Mouse (Mus musculus) cortical plate, adult 2 months (tissue): ENCODE results near the gene Gm43951. TPM values are rescaled to one million over a fixed set of nuclear protein-coding genes. Genes with fewer than 3 reads are reported as not detected.

Source experiments
- H3K27ac ChIP-seq: fragments of 200-500 bp; 2 replicates; pipeline ENCODE4 v1.5.1; 2012; ENCODE audit warnings: low read length, control low read depth, inconsistent platforms; ENCODE audit not compliant: insufficient read depth
- H3K4me1 ChIP-seq: fragments of 200-500 bp; 2 replicates; pipeline ENCODE4 v1.6.1; 2011; ENCODE audit warnings: low read length; ENCODE audit not compliant: control insufficient read depth, insufficient read depth
- H3K4me3 ChIP-seq: fragments of 200-500 bp; 2 replicates; pipeline ENCODE4 v1.5.1; 2011; ENCODE audit warnings: mild to moderate bottlenecking, low read length, control low read depth; ENCODE audit not compliant: insufficient read depth
- CTCF ChIP-seq: fragments of 200-500 bp; IDR thresholded peaks from 2 replicates; pipeline ENCODE4 v1.5.1; 2011; ENCODE audit warnings: mild to moderate bottlenecking, control low read depth, low read length; ENCODE audit not compliant: insufficient read depth; ENCODE audit errors: extremely low read depth
- POLR2A ChIP-seq: fragments of 200-500 bp; IDR thresholded peaks from 2 replicates; pipeline ENCODE4 v1.6.1; 2011; ENCODE audit warnings: mild to moderate bottlenecking, low read length, control low read depth; ENCODE audit not compliant: insufficient read depth; ENCODE audit errors: extremely low read depth
- polyA plus RNA-seq: library from polyadenylated mRNA; depleted of rRNA; stranded (reverse); fragments of >200 nt; gene quantifications from 2 replicates; pipeline ENCODE4 v1.2.3, GENCODE M21; 2012; rRNA removed

The Gm43951 gene
- polyA plus RNA-seq = 7.0 and 8.0 TPM in 2 replicates

DNA sequence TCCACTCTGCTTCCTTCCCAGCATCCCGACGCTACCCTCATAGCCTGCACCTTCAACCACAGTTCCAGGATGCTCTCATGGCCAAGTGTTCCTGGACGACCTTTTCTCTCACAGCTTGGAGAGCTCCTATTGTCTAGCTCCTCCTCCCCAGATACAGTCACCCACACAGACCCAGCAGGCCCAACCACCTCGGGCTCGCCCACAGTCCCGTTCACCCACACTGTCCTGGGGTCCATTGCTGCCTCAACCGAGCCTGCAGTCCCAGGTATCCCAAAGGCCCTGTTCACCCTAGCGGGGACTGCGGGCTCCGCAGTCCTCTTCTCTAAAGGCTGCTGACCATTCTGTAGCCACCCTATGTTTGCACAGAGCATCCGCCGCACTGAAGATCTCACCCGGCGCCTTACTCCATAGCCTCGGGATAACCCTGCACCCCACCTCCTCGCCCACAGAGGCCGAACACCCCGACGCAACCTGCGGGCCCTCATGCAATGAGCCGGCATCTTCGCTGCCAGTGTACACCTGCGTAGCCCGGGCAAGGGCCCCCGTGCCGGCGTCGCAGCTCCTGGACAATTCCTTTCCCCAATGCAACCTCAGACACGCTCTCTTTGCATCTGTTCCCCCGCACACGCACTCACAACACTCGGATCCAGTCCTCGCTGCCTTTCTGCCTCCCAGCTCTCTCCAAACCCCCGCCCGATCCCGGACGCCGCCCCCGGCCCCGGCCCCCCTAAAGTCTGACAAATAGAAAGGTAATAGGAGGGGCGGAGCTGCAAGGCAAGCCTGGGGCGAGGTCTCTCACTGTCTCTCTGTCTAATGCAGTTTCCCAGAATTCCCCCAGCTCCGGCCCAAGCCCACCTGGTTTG, at the start of gene Gm43951:
TSS of gene Gm43951 (minus strand) at position 500 of the 863 bp plus-strand sequence.
- H3K4me3 ChIP-seq = peak within 1 kb of the TSS; percentile 90
- peak within 1 kb of the TSS; percentile 66 for H3K27ac ChIP-seq
- TF ChIP-seq CTCF = no peak
- TF ChIP-seq POLR2A = 0 out of 2 replicates have a peak, but pooled peaks have one; percentile 6
- H3K4me1 ChIP-seq = peaks cover 4% of the 10 kb centered on the region

DNA sequence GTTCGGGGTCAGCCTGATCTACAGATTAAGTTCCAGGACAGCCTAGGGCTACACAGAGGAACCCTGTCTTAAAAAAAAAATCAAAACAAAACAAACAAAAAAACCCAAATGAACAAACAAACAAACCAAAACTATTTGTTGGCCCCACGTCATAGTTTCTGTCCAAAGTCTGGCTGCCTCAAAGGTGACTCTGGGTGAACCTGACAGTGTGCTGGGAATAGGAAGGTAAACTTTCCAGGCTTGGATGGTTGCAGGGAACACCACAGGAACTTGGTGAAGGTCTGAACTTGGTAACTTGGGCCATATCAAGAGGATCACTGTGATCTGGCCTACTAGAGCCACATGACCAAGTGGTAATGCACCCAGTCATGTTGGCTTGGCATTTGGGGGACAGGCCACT, 49.8 kb upstream of the Gm43951 start:
- H3K4me1 ChIP-seq = no peaks in the 10 kb centered on the region
- H3K4me3 ChIP-seq = no peak overlapping the region
- TF ChIP-seq CTCF (no peak), POLR2A (no peak)
- no peak overlapping the region for H3K27ac ChIP-seq

DNA sequence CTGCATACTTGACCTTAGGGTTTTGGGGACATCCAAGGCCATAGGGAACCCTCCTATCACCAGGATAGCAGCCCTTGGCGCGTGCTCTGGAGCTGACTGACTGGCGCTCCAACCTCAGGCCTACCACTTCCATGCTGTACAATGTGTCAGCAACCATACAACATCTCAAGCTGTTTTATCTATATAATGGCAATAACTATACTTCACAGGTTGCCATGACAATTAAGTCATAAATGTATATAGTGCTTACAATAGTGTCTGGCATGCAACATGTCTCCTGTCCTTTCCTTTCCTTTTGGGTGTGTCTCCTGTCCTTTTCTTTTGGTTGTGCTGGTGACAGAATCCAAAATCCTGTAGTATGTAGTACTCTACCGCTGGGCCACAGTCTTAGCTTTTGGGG, 49.0 kb upstream of the Gm43951 start:
- no peaks in the 10 kb centered on the region for H3K4me1 ChIP-seq
- H3K27ac ChIP-seq = no peak overlapping the region
- no peak overlapping the region for H3K4me3 ChIP-seq
- TF ChIP-seq POLR2A (no peak), CTCF (no peak)

DNA sequence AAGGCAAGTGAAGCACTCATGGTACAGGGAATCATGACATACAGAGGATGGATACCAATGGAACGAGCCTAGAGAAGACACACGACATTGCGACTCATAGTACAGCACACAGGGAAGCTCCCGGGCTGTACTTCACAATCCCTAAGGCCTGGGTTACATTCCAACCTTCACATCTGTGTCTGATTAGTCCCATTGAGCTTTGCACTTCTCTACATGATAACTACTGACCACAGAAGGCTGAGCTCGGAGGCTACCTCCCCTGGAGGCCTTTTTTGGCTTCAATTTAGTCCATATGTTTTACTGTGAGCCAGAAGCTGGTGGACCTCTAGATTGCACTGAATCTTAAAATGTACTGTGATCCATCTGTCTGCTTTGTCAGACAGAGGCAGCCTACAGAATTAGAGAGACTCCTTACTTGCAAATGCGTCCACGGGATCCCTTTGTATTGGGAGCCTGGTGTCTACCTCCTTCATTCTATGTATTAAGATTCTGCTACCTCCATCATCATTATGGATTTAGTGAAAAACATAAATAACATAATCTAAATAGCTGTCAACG, 38.6 kb upstream of the Gm43951 start:
- no peak overlapping the region for H3K4me3 ChIP-seq
- no peak for TF ChIP-seq CTCF
- TF ChIP-seq POLR2A = no peak
- H3K27ac ChIP-seq = 0 out of 2 replicates have a peak overlapping the region, but pooled peaks have one; percentile 35
- H3K4me1 ChIP-seq = no peaks in the 10 kb centered on the region

DNA sequence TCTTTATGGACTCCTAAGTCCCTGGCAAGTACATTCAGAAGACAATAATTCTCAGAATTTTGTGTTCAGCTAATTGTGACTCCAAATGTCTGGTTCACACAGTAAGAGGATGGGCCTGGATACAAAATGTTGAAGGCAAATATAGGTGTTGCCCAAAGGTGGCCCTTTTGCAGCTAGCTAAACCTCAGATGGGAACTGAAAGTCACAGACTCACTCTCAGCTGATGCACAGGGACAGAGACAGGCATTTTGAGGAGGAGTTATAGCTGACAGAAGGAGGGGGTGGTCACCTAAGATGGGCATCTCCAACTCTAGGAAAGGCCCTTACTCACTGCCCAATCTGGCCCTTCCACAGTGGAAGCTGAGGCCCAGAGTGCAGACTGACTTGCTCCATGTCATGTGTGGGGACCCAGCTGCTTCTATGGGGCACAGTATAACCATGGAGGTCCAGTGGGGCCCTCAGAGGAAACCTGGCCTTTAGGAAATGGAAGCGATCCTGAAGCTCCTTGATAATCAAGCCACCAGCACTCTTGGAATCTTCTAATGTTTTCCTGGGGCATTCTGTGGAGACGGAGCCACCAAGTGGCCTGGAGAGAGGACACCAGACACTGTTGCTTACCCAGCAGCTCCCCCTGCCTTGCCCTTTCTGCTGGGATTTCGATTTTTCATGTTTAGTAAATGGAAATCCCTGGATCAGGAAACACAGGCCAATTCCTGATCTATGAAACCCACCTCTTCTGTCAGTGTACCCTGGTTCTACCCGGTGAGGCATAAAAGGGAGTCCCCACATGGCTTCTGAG, 33.6 kb upstream of the Gm43951 start:
- no peak overlapping the region for H3K27ac ChIP-seq
- no peak overlapping the region for H3K4me3 ChIP-seq
- TF ChIP-seq POLR2A = no peak
- peak; percentile 39 for TF ChIP-seq CTCF
- no peaks in the 10 kb centered on the region for H3K4me1 ChIP-seq

DNA sequence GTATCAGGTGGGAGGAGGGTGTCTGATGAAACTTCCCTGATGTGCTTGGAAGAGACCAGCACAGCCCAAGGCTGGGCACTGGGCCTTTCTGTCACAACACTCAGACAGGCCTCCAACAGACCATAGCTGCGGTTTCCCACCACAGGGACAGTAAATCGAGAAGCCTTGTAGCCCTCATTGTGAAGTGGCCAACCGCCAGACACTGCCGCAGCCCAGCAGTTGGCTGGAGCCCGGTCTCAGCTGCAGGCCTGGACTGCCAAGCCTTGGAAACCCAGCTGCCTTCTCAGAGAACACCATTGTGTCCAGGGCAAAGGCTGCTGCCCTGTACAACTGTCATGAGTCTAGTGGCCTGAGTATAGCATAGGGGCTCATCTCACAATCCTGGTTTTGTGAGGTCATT, 27.4 kb upstream of the Gm43951 start:
- 0 out of 2 replicates have a peak overlapping the region, but pooled peaks have one; percentile 12 for H3K27ac ChIP-seq
- no peak for TF ChIP-seq POLR2A
- TF ChIP-seq CTCF = no peak
- no peaks in the 10 kb centered on the region for H3K4me1 ChIP-seq
- H3K4me3 ChIP-seq = no peak overlapping the region

DNA sequence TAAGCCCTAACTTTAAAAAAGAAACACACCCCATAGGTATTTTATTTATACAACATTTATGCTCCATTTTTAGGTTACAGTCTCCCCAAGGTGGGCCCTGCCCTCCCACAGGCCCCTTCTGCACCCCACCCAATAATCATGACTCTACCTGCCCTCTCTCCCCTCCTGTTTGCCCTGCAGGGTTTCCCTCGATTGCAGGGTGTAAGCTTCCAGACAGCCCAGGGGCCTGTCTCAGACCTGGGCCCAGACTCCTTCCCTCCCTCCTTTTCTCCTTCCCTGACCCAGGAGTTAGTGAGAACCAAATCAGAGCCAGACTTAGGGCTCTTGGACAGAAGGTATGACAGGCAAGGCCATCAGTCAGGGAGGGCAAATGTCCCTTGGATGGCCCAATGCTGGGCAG, 26.4 kb upstream of the Gm43951 start:
- TF ChIP-seq CTCF = no peak
- TF ChIP-seq POLR2A = no peak

DNA sequence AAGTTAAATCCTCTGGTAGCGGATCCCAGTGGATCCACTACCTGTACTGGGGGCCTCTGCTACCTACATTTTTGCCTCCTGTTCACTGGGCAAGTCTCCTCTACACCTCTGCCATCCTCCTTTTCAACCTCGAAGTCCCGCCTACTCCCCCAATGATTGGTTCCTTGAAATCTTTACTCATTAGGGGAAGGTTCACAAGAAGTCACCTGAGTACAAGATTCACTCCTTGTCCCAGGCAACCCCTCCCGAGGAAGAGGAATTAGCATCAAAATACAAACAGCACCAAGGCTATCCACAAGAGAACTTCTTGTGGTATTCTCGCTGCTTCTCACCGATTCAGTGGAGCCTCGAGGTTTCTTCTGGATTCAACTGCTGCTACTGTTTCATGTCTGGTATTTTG, 25.4 kb upstream of the Gm43951 start:
- no peak for TF ChIP-seq CTCF
- no peak for TF ChIP-seq POLR2A
- no peaks in the 10 kb centered on the region for H3K4me1 ChIP-seq
- no peak overlapping the region for H3K4me3 ChIP-seq
- no peak overlapping the region for H3K27ac ChIP-seq

More for the DNA sequence above, 26.4 kb upstream of the Gm43951 start:
- Histone ChIP-seq H3K4me3 (no peak overlapping the region), H3K4me1 (no peaks in the 10 kb centered on the region), H3K27ac (no peak overlapping the region)

DNA sequence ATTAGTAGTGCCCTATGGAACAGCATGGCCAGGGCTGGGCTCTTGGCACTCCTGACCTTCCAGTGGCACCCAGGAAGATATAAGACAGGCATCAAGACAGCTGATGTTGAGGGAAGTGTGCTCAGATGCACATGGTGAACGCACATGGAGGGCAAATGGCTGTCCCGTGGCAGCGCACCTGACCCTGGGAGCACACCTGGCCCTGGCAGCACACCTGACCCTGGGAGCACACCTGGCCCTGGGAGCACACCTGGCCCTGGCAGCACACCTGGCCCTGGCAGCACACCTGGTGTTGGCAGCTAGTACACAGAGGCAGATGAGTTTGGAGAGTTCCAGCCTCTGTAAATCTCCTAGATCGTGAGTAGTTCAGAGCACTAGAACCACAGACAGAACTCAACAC, 21.9 kb upstream of the Gm43951 start:
- TF ChIP-seq CTCF (no peak), POLR2A (no peak)
- Histone ChIP-seq H3K4me1 (no peaks in the 10 kb centered on the region), H3K27ac (no peak overlapping the region)

DNA sequence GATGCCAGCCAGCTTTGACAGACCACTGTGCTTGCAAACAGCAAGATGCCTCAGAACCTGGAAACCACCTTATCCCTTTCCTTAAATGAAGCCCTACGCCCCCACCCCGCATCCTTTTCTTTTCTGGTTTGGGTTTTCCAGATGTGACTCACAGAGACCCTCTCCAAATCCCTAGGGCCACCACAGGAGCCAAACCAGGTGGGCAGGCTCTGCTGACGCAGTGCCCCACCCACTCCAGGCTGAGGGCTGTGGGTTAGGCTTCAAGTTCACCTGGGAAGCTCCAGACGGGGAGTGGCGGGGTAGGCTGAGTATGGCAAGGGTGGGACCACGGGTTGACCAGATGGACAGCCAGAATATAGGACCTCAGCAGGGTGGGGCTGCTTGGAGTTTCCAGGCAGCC, 20.3 kb upstream of the Gm43951 start:
- no peak overlapping the region for H3K27ac ChIP-seq
- no peak for TF ChIP-seq POLR2A
- no peak for TF ChIP-seq CTCF
- no peak overlapping the region for H3K4me3 ChIP-seq
- no peaks in the 10 kb centered on the region for H3K4me1 ChIP-seq

More for the DNA sequence above, 21.9 kb upstream of the Gm43951 start:
- H3K4me3 ChIP-seq = no peak overlapping the region
